10 mouse cellular contexts compared by ENCODE assay signal in genomic region chr5:112740651-112741050, GRCm38 (mm10).
DNase-seq lines count a peak whose midpoint lies in the region; ATAC-seq lines count a peak whose summit lies in the region.
"Had no signal": no experiment of that assay in that cellular context is flagged by ENCODE, and none has a peak within 500 bp of the region (broad histone marks: within the 10 kb centered on the region; RNA-seq: fewer than 3 reads in every experiment).

No protein-coding gene starts in this region.

- ATAC-seq in forebrain, embryonic 12.5 days (ENCODE audit: low FRiP score) = 0 out of 2 replicates have a peak, but pooled peaks have one; percentile 39
- no peak for ATAC-seq in forebrain, embryonic 11.5 days (replicated peaks; ENCODE audit: low FRiP score)
- ATAC-seq in erythroblast, adult 5-6 weeks (replicated peaks; ENCODE audit: low FRiP score, poor library complexity, severe bottlenecking) = no peak
- ATAC-seq in liver, embryonic 12.5 days = no peak

- H3K9me3 ChIP-seq in forebrain, embryonic 12.5 days = no peaks in the 10 kb centered on the region
- no peaks in the 10 kb centered on the region for H3K9me3 ChIP-seq in forebrain, embryonic 11.5 days (ENCODE audit: control insufficient read depth, low read length)
- H3K9me3 ChIP-seq in liver, embryonic 12.5 days (replicated peaks) = peaks cover 3% of the 10 kb centered on the region; the same call in 1 of the 2 replicates
- H3K9me3 ChIP-seq: embryonic facial prominence, embryonic 15.5 days; heart, embryonic 13.5 days had no signal

- H3K4me1 ChIP-seq in forebrain, embryonic 12.5 days = peaks cover 8% of the 10 kb centered on the region; the same call in 1 of the 2 replicates
- H3K4me1 ChIP-seq in forebrain, embryonic 11.5 days (replicated peaks; ENCODE audit: control insufficient read depth, insufficient read depth, low read length) = no peaks in the 10 kb centered on the region
- no peaks in the 10 kb centered on the region for H3K4me1 ChIP-seq in liver, embryonic 12.5 days
- H3K4me1 ChIP-seq: embryonic facial prominence, embryonic 15.5 days; heart, embryonic 13.5 days had no signal

- no peak overlapping the region for H3K9ac ChIP-seq in forebrain, embryonic 12.5 days
- no peak overlapping the region for H3K9ac ChIP-seq in forebrain, embryonic 11.5 days (ENCODE audit: low read length)
- H3K9ac ChIP-seq in liver, embryonic 12.5 days = no peak overlapping the region
- H3K9ac ChIP-seq: embryonic facial prominence, embryonic 15.5 days; heart, embryonic 13.5 days had no signal

- H3K27ac ChIP-seq in forebrain, embryonic 12.5 days = no peak overlapping the region
- H3K27ac ChIP-seq in forebrain, embryonic 11.5 days (ENCODE audit: low read depth, low read length) = no peak overlapping the region
- no peak overlapping the region for H3K27ac ChIP-seq in liver, embryonic 12.5 days
- H3K27ac ChIP-seq: embryonic facial prominence, embryonic 15.5 days; heart, embryonic 13.5 days had no signal

- no peaks in the 10 kb centered on the region for H3K36me3 ChIP-seq in forebrain, embryonic 12.5 days (replicated peaks)
- no peaks in the 10 kb centered on the region for H3K36me3 ChIP-seq in forebrain, embryonic 11.5 days (ENCODE audit: control insufficient read depth, insufficient read depth, low read length)
- no peaks in the 10 kb centered on the region for H3K36me3 ChIP-seq in liver, embryonic 12.5 days
- H3K36me3 ChIP-seq: embryonic facial prominence, embryonic 15.5 days had no signal

- DNase-seq in forebrain, embryonic 11.5 days (ENCODE audit: low spot score) = no peak
- DNase-seq in cerebellum, postnatal 36 days = peak; percentile 66 to 72
- DNase-seq in layer of hippocampus, adult 18-20 months (ENCODE audit: low spot score in 2 of 2) = peak; percentile 72 to 90
- peak; percentile 71 for DNase-seq in right cerebral cortex, adult 18-20 months
- no peak for DNase-seq in adrenal gland, adult 2 months

- H3K4me2 ChIP-seq in forebrain, embryonic 12.5 days = no peak overlapping the region
- no peak overlapping the region for H3K4me2 ChIP-seq in forebrain, embryonic 11.5 days (ENCODE audit: low read depth, low read length, severe bottlenecking)
- H3K4me2 ChIP-seq in liver, embryonic 12.5 days = no peak overlapping the region
- H3K4me2 ChIP-seq: embryonic facial prominence, embryonic 15.5 days; heart, embryonic 13.5 days had no signal

- WGBS in forebrain, embryonic 12.5 days = 77% methylated on average over 12 of the region's 12 CpGs
- 73% methylated on average over 12 of the region's 12 CpGs for WGBS in forebrain, embryonic 11.5 days
- 67% methylated on average over 12 of the region's 12 CpGs for WGBS in liver, embryonic 12.5 days (ENCODE audit: insufficient replicate concordance)

- H3K27me3 ChIP-seq in forebrain, embryonic 12.5 days = peaks cover 9% of the 10 kb centered on the region
- H3K27me3 ChIP-seq in forebrain, embryonic 11.5 days (ENCODE audit: control insufficient read depth, insufficient read depth, low read length) = no peaks in the 10 kb centered on the region
- no peaks in the 10 kb centered on the region for H3K27me3 ChIP-seq in liver, embryonic 12.5 days (replicated peaks)
- H3K27me3 ChIP-seq: embryonic facial prominence, embryonic 15.5 days; heart, embryonic 13.5 days had no signal

- H3K4me3 ChIP-seq in forebrain, embryonic 12.5 days (replicated peaks) = no peak overlapping the region
- H3K4me3 ChIP-seq in forebrain, embryonic 11.5 days (ENCODE audit: low read depth, low read length) = no peak overlapping the region
- H3K4me3 ChIP-seq in liver, embryonic 12.5 days = no peak overlapping the region
- H3K4me3 ChIP-seq: embryonic facial prominence, embryonic 15.5 days; heart, embryonic 13.5 days had no signal

Comparison
In these comparisons a context has a peak if more than half of its experiments do, and no peak if none do; other contexts are left out.
1. DNase-seq: peak in cerebellum, postnatal 36 days (2 of 2), layer of hippocampus, adult 18-20 months (2 of 2) and right cerebral cortex, adult 18-20 months (single experiment); none in forebrain, embryonic 11.5 days (single experiment) and adrenal gland, adult 2 months (single experiment).